Mouse (Mus musculus): ENCODE data around the gene Slc35f4. TPM values are rescaled to one million over a fixed set of nuclear protein-coding genes. Genes with fewer than 3 reads are reported as not detected.
"Not testable (repeated sequence)": the region's sequence is repeated elsewhere in the genome, so short reads cannot be mapped to it uniquely, and the experiment has no call there.

Gene Slc35f4
- polyA plus RNA-seq, 1 experiment from 2014 or later: not detected

GRCm38 (mm10) chr14:49305534-49306409, 220.1 kb downstream of the Slc35f4 start:
- H3K9ac ChIP-seq: no peak overlapping the region
- H3K9me3 ChIP-seq (replicated peaks): no peaks in the 10 kb centered on the region
- no peak overlapping the region for H3K4me2 ChIP-seq
- DNase-seq (no peak), ATAC-seq (ENCODE audit: low read depth) (no peak)
- no peak overlapping the region for H3K27ac ChIP-seq
- H3K4me3 ChIP-seq (replicated peaks): no peak overlapping the region
- H3K36me3 ChIP-seq: no peaks in the 10 kb centered on the region
- H3K4me1 ChIP-seq (replicated peaks): no peaks in the 10 kb centered on the region
- no peaks in the 10 kb centered on the region for H3K27me3 ChIP-seq
- WGBS (ENCODE audit: insufficient replicate concordance): 75% methylated on average over 9 of the region's 9 CpGs

DNA sequence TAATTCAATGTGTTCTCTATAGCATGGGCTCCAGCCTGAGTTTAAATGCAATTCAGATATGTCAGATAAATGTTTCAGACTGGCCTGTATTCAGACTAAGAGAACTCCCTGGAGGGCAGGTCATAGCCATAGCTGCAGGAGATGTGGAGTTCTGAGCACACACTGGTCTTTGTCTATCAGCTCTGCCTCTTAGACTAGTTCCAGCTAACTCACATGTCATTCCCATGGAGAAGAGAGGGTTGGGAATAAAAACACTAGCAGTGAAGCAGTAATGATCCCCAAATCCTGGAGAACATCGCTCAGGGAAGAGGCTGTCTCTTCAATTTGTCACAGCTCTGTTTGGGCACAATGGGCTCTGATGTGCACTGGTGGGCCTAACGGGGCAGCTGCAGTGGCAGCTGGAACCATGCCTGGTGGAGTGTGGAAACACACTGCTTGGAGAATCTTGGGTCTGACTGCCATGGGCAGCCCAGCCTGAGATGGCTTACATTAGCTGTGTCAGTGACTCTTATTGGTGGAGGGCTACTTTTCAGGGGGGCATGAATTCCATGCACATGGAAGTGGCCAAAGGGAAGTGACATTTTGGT, 223.5 kb downstream of the Slc35f4 start:
- no peak overlapping the region for H3K27ac ChIP-seq
- no peaks in the 10 kb centered on the region for H3K27me3 ChIP-seq
- no peaks in the 10 kb centered on the region for H3K36me3 ChIP-seq
- 56% methylated on average over 2 of the region's 2 CpGs for WGBS (ENCODE audit: insufficient replicate concordance)
- no peak overlapping the region for H3K4me2 ChIP-seq
- H3K9me3 ChIP-seq (replicated peaks): no peaks in the 10 kb centered on the region
- no peak overlapping the region for H3K4me3 ChIP-seq (replicated peaks)
- H3K4me1 ChIP-seq (replicated peaks): no peaks in the 10 kb centered on the region
- ATAC-seq (ENCODE audit: low read depth) (no peak), DNase-seq (no peak)
- H3K9ac ChIP-seq: no peak overlapping the region

DNA sequence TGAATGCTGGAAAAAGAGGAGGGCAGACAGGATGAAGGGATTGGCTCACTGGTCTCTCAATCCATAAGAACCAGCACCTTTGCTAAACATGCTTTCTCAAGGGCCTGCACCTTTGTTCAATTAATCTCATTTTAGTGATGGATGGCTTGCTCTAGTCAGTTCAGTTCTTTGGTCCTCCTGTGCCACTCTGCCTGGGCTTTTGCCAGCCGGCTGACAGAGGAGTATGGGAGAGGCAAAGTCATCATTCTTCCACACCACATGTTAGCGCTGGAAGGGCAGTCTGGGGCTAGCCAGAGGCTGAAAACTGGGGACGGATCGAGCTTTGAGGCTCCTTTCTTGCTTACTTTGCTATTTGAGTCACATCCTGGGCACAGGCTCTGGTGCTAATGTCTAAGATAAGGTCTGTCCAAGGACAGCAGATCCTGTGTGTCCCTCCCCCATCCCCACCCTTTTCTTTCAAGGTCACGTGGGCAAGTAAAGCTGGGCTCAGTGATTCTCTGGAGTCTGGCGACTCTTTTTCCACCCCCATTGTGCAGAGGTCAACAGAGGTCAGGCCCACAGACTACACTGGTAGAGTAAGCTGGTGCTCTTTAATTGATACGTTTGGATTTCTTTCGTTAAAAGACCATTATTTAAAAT, 224.7 kb downstream of the Slc35f4 start:
- no peak overlapping the region for H3K9ac ChIP-seq
- no peaks in the 10 kb centered on the region for H3K9me3 ChIP-seq (replicated peaks)
- no peaks in the 10 kb centered on the region for H3K36me3 ChIP-seq
- no peak overlapping the region for H3K4me3 ChIP-seq (replicated peaks)
- DNase-seq (no peak), ATAC-seq (ENCODE audit: low read depth) (no peak)
- H3K4me2 ChIP-seq: no peak overlapping the region
- no peaks in the 10 kb centered on the region for H3K27me3 ChIP-seq
- WGBS (ENCODE audit: insufficient replicate concordance): 49% methylated on average over 8 of the region's 8 CpGs
- no peaks in the 10 kb centered on the region for H3K4me1 ChIP-seq (replicated peaks)
- H3K27ac ChIP-seq: no peak overlapping the region

- Histone ChIP-seq H3K4me3 (replicated peaks) (no peak overlapping the region), H3K4me1 (replicated peaks) (no peaks in the 10 kb centered on the region), H3K36me3 (no peaks in the 10 kb centered on the region), H3K27ac (no peak overlapping the region), H3K27me3 (no peaks in the 10 kb centered on the region), H3K4me2 (no peak overlapping the region), H3K9me3 (replicated peaks) (no peaks in the 10 kb centered on the region), H3K9ac (no peak overlapping the region)
- WGBS (ENCODE audit: insufficient replicate concordance): 61% methylated on average over 8 of the region's 8 CpGs
- ATAC-seq (ENCODE audit: low read depth) (no peak), DNase-seq (no peak)
Observed at GRCm38 (mm10) chr14:49300326-49300725, 225.5 kb downstream of the Slc35f4 start.

- no peaks in the 10 kb centered on the region for H3K36me3 ChIP-seq
- H3K27ac ChIP-seq: no peak overlapping the region
- WGBS (ENCODE audit: insufficient replicate concordance): 43% methylated on average over 4 of the region's 4 CpGs
- ATAC-seq (ENCODE audit: low read depth): no peak
- no peaks in the 10 kb centered on the region for H3K9me3 ChIP-seq (replicated peaks)
- H3K4me1 ChIP-seq (replicated peaks): no peaks in the 10 kb centered on the region
- H3K27me3 ChIP-seq: no peaks in the 10 kb centered on the region
- DNase-seq: no peak
- no peak overlapping the region for H3K9ac ChIP-seq
- no peak overlapping the region for H3K4me3 ChIP-seq (replicated peaks)
- H3K4me2 ChIP-seq: no peak overlapping the region
Observed at GRCm38 (mm10) chr14:49293802-49294449, 231.9 kb downstream of the Slc35f4 start.

GRCm38 (mm10) chr14:49290029-49290745, 235.7 kb downstream of the Slc35f4 start:
- Histone ChIP-seq H3K4me3 (replicated peaks) (no peak overlapping the region), H3K36me3 (no peaks in the 10 kb centered on the region), H3K4me1 (replicated peaks) (no peaks in the 10 kb centered on the region), H3K27ac (no peak overlapping the region), H3K9me3 (replicated peaks) (no peaks in the 10 kb centered on the region), H3K9ac (no peak overlapping the region), H3K27me3 (no peaks in the 10 kb centered on the region), H3K4me2 (no peak overlapping the region)
- 67% methylated on average over 3 of the region's 3 CpGs for WGBS (ENCODE audit: insufficient replicate concordance)
- no peak for ATAC-seq (ENCODE audit: low read depth)
- no peak for DNase-seq

GRCm38 (mm10) chr14:49283784-49284655, 241.8 kb downstream of the Slc35f4 start:
- no peaks in the 10 kb centered on the region for H3K36me3 ChIP-seq

GRCm38 (mm10) chr14:49278880-49279279, 247.0 kb downstream of the Slc35f4 start:
- no peak for ATAC-seq (ENCODE audit: low read depth)
- Histone ChIP-seq H3K9me3 (replicated peaks) (no peaks in the 10 kb centered on the region), H3K9ac (no peak overlapping the region), H3K4me1 (replicated peaks) (no peaks in the 10 kb centered on the region), H3K4me2 (no peak overlapping the region), H3K27me3 (no peaks in the 10 kb centered on the region), H3K4me3 (replicated peaks) (no peak overlapping the region), H3K36me3 (no peaks in the 10 kb centered on the region), H3K27ac (no peak overlapping the region)
- no peak for DNase-seq
- WGBS (ENCODE audit: insufficient replicate concordance): 53% methylated on average over 6 of the region's 6 CpGs

More at GRCm38 (mm10) chr14:49283784-49284655, 241.8 kb downstream of the Slc35f4 start:
- 61% methylated on average over 7 of the region's 7 CpGs for WGBS (ENCODE audit: insufficient replicate concordance)
- Histone ChIP-seq H3K27ac (no peak overlapping the region), H3K4me2 (no peak overlapping the region), H3K27me3 (no peaks in the 10 kb centered on the region), H3K4me1 (replicated peaks) (no peaks in the 10 kb centered on the region), H3K9ac (no peak overlapping the region), H3K9me3 (replicated peaks) (no peaks in the 10 kb centered on the region), H3K4me3 (replicated peaks) (no peak overlapping the region)
- ATAC-seq (ENCODE audit: low read depth): no peak
- DNase-seq: no peak

DNA sequence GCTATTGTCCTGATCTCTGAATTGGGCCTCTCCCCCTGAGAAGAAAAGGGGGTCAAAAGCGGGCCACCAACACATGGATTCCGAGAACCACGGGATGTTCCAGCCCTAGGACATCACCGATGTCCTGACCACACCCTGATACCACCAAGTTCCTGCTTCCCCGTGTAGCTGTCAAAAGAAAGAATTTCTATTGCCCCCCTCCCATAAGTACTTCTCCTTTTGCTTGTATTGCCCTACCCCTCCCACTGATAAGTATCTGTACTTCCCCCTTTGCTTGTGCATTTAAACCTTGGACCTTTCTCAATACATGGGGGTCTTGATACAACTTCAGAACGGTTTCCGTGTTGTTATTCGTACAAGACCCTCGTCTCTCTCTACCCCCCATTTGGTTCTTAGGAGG, 247.4 kb downstream of the Slc35f4 start:
- 48% methylated on average over 9 of the region's 9 CpGs for WGBS (ENCODE audit: insufficient replicate concordance)
- DNase-seq; H3K27ac ChIP-seq; ATAC-seq (ENCODE audit: low read depth); H3K4me2 ChIP-seq; H3K36me3 ChIP-seq; H3K9me3 ChIP-seq (replicated peaks); H3K4me3 ChIP-seq (replicated peaks); H3K27me3 ChIP-seq; H3K9ac ChIP-seq; H3K4me1 ChIP-seq (replicated peaks): not testable (repeated sequence)

GRCm38 (mm10) chr14:49277642-49278041, 248.2 kb downstream of the Slc35f4 start:
- H3K4me1 ChIP-seq (replicated peaks): no peaks in the 10 kb centered on the region
- no peaks in the 10 kb centered on the region for H3K27me3 ChIP-seq
- H3K9ac ChIP-seq: no peak overlapping the region
- no peak overlapping the region for H3K4me3 ChIP-seq (replicated peaks)
- ATAC-seq (ENCODE audit: low read depth) (no peak), DNase-seq (no peak)
- no peaks in the 10 kb centered on the region for H3K36me3 ChIP-seq
- WGBS (ENCODE audit: insufficient replicate concordance): 50% methylated on average over 3 of the region's 3 CpGs
- H3K9me3 ChIP-seq (replicated peaks): no peaks in the 10 kb centered on the region
- H3K4me2 ChIP-seq: no peak overlapping the region
- H3K27ac ChIP-seq: no peak overlapping the region
